Mouse (Mus musculus): ENCODE results near the gene Faiml.

Faiml gene

GRCm38 (mm10) chr9:99180272-99180671 lies 56.8 kb downstream of the Faiml start:
- DNase-seq (ENCODE audit: low spot score in 2 of 2): no peak

All from right cerebral cortex, postnatal 36 days (tissue).